Mouse (Mus musculus): ENCODE data around the gene Psph. TPM values are rescaled to one million over a fixed set of nuclear protein-coding genes. Genes with fewer than 3 reads are reported as not detected.

Gene Psph
- total RNA-seq (2012; rRNA removed) (54.8 and 101 TPM in 2 replicates), polyA plus RNA-seq (2012; ENCODE audit: insufficient read depth in 1 of 2, insufficient read length in 2 of 2, low read depth in 1 of 2, low replicate concordance in 2 of 2, missing spikeins in 1 of 2) (100 to 1,000 TPM; 148 to 170 TPM)

- DNase-seq (ENCODE audit: low read depth, low spot score) = peak; percentile 99
- Histone ChIP-seq H3K4me1 (ENCODE audit: control insufficient read depth in 1 of 2, insufficient read depth in 2 of 2, low read length in 2 of 2) (peaks cover 5 to 23% of the 10 kb centered on the region in 2 experiments; a peak in 2 of 4 replicates), H3K4me3 (ENCODE audit: control insufficient read depth in 1 of 2, insufficient read depth in 1 of 2, low read depth in 2 of 2, low read length in 2 of 2) (peak within 1 kb of the TSS; percentile 70 to 89), H3K36me3 (ENCODE audit: control insufficient read depth in 1 of 2, insufficient read depth in 2 of 2, low read length in 2 of 2) (peaks cover 35 to 39% of the 10 kb centered on the region in 2 experiments), H3K79me2 (ENCODE audit: control insufficient read depth, insufficient read depth, low read length, poor library complexity) (peaks cover 43% of the 10 kb centered on the region), H3K27me3 (ENCODE audit: control insufficient read depth in 1 of 2, insufficient read depth in 2 of 2, low read length in 2 of 2) (no peaks in the 10 kb centered on the region), H3K9ac (ENCODE audit: control insufficient read depth, low read depth, low read length, poor library complexity, severe bottlenecking) (peak within 1 kb of the TSS; percentile 99), H3K9me3 (replicated peaks; ENCODE audit: insufficient read depth, low read length) (no peaks in the 10 kb centered on the region), H3K27ac (ENCODE audit: control insufficient read depth, low read depth, low read length) (peak within 1 kb of the TSS; percentile 99)
- 0 out of 2 replicates have a peak, but pooled peaks have one; percentile 45 for TF ChIP-seq UBTF (IDR thresholded peaks at IDR 0.05; ENCODE audit: borderline replicate concordance, insufficient read depth, low read depth, low read length)
- peak; percentile 89 for TF ChIP-seq POLR2AphosphoS2 (IDR thresholded peaks at IDR 0.05; ENCODE audit: low read length)
- no peak for TF ChIP-seq CTCF (IDR thresholded peaks at IDR 0.05 in 2 of 3, conservative IDR thresholded peaks at IDR 0.05 in 1 of 3; ENCODE audit: control insufficient read depth in 1 of 3, insufficient read depth in 1 of 3, low read depth in 2 of 3, low read length in 3 of 3, poor library complexity in 1 of 3, severe bottlenecking in 1 of 3)
- TF ChIP-seq TBP (IDR thresholded peaks at IDR 0.05; ENCODE audit: low read depth, low read length) = peak; percentile 86
- TF ChIP-seq NELFE (IDR thresholded peaks at IDR 0.05; ENCODE audit: low read depth, low read length) = peak; percentile 87
- TF ChIP-seq POLR2A (IDR thresholded peaks at IDR 0.05; ENCODE audit: control insufficient read depth in 1 of 2, insufficient read depth in 1 of 2, low read depth in 1 of 2, low read length in 2 of 2, poor library complexity in 1 of 2) = peak; percentile 72 to 88
- TF ChIP-seq SMC3 (IDR thresholded peaks at IDR 0.05; ENCODE audit: low read depth, low read length) = no peak
- no peak for TF ChIP-seq MAFK (IDR thresholded peaks at IDR 0.05; ENCODE audit: borderline replicate concordance, low read depth, low read length)
- peak; percentile 33; the same call in 1 of the 2 replicates for TF ChIP-seq GATA1 (IDR thresholded peaks at IDR 0.05; ENCODE audit: low read depth, low read length)
- TF ChIP-seq ZC3H11A (IDR thresholded peaks at IDR 0.05; ENCODE audit: low read depth, low read length) = no peak
- TF ChIP-seq KAT2A (conservative IDR thresholded peaks at IDR 0.05; ENCODE audit: low read depth, low read length) = no peak; the same call in 1 of the 2 replicates
- peak; percentile 88 for TF ChIP-seq SIN3A (IDR thresholded peaks at IDR 0.05; ENCODE audit: low read length)
- peak; percentile 54; the same call in 1 of the 2 replicates for TF ChIP-seq NRF1 (IDR thresholded peaks at IDR 0.05; ENCODE audit: insufficient read depth, low read depth, low read length, poor library complexity, severe bottlenecking)
- peak; percentile 96 for TF ChIP-seq MYC (IDR thresholded peaks at IDR 0.05; ENCODE audit: low read depth, low read length)
- peak; percentile 93 for TF ChIP-seq HCFC1 (IDR thresholded peaks at IDR 0.05; ENCODE audit: low read depth, low read length)
- TF ChIP-seq MAX (IDR thresholded peaks at IDR 0.05; ENCODE audit: low read length) = peak; percentile 96
- 0 out of 2 replicates have a peak, but pooled peaks have one; percentile 73 for TF ChIP-seq CHD1 (IDR thresholded peaks at IDR 0.05; ENCODE audit: low read depth, low read length)
- peak; percentile 99 for TF ChIP-seq ZNF384 (IDR thresholded peaks at IDR 0.05; ENCODE audit: low read depth, low read length)
- TF ChIP-seq ZKSCAN1 (IDR thresholded peaks at IDR 0.05; ENCODE audit: low read depth, low read length) = no peak
- peak; percentile 97 for TF ChIP-seq CHD2 (IDR thresholded peaks at IDR 0.05; ENCODE audit: low read length)
- no peak for TF ChIP-seq MEF2A (IDR thresholded peaks at IDR 0.05; ENCODE audit: extremely low read depth, insufficient replicate concordance, low read depth, low read length, poor library complexity, severe bottlenecking)
- TF ChIP-seq POLR2AphosphoS5 (IDR thresholded peaks at IDR 0.05; ENCODE audit: borderline replicate concordance, low read depth, low read length) = peak; percentile 88; the same call in 1 of the 2 replicates
- TF ChIP-seq USF1 (IDR thresholded peaks at IDR 0.05; ENCODE audit: low read depth, low read length) = 0 out of 2 replicates have a peak, but pooled peaks have one; percentile 13
- no peak for TF ChIP-seq MAZ (IDR thresholded peaks at IDR 0.05; ENCODE audit: low read depth, low read length)
- TF ChIP-seq BHLHE40 (IDR thresholded peaks at IDR 0.05; ENCODE audit: borderline replicate concordance, low read depth, low read length) = no peak
- no peak for TF ChIP-seq TAL1 (IDR thresholded peaks at IDR 0.05; ENCODE audit: low read length)
- peak; percentile 51 for TF ChIP-seq TCF12 (IDR thresholded peaks at IDR 0.05; ENCODE audit: low read depth, low read length)
- no peak for TF ChIP-seq GABPA (IDR thresholded peaks at IDR 0.05; ENCODE audit: low read depth, low read length)
- peak; percentile 97 for TF ChIP-seq MXI1 (IDR thresholded peaks at IDR 0.05; ENCODE audit: low read depth, low read length)
- peak; percentile 60; the same call in 1 of the 2 replicates for TF ChIP-seq ELF1 (IDR thresholded peaks at IDR 0.05; ENCODE audit: low read depth, low read length)
- no peak for TF ChIP-seq RAD21 (IDR thresholded peaks at IDR 0.05; ENCODE audit: low read depth, low read length)
- TF ChIP-seq JUND (IDR thresholded peaks at IDR 0.05; ENCODE audit: low read depth, low read length) = no peak
- TF ChIP-seq ETS1 (IDR thresholded peaks at IDR 0.05; ENCODE audit: low read depth, low read length) = no peak; the same call in 1 of the 2 replicates
- no peak for TF ChIP-seq MYB (IDR thresholded peaks at IDR 0.05; ENCODE audit: low read depth, low read length)
These were observed at the start of gene Psph for GRCm38 (mm10) chr5:129786818-129787790. Psph (minus strand) TSS chr5:129787449.

All from MEL (cell line).